Mouse (Mus musculus) bone marrow macrophage, adult 2 months (primary cell): Measurements from ENCODE around the gene Spock1.

Experiments
- CTCF ChIP-seq: IDR thresholded peaks from 2 replicates; pipeline ENCODE4 v1.5.1; 2012; ENCODE audit warnings: low read depth, mild to moderate bottlenecking, low read length, moderate library complexity
- POLR2A ChIP-seq: IDR thresholded peaks from 2 replicates; pipeline ENCODE4 v1.6.1; 2012; ENCODE audit warnings: mild to moderate bottlenecking, low read depth, low read length, borderline replicate concordance

DNA sequence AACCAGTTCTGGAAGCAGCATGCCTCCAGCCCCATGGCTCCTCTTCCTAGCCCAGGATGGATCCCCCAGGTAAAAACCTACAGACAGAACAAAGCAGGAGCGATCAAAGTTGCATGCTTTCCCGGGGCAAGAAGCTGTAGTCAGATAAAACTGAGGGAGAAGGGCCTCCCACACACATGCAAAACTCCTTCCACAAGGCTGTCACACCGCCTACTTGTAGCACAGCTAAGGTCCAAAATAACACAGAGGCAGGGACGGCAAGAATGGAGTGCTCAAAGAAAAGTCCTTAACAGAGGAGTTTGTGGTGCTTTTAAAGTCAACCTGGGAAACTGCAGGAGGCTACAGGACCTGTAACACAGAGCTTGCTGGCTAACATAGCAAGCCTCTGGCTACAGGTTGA, 28.3 kb downstream of the Spock1 start:
- TF ChIP-seq CTCF (no peak), POLR2A (no peak)
